Mouse (Mus musculus) right cerebral cortex, postnatal 10 days (tissue): ENCODE results near the gene Mdc1.

Source experiments
- DNase-seq, 2 experiments: peaks; one replicate each; pipeline ENCODE4 v3.0.0; 2021; ENCODE audit warnings: low spot score in 2 of 2

Gene Mdc1

DNA sequence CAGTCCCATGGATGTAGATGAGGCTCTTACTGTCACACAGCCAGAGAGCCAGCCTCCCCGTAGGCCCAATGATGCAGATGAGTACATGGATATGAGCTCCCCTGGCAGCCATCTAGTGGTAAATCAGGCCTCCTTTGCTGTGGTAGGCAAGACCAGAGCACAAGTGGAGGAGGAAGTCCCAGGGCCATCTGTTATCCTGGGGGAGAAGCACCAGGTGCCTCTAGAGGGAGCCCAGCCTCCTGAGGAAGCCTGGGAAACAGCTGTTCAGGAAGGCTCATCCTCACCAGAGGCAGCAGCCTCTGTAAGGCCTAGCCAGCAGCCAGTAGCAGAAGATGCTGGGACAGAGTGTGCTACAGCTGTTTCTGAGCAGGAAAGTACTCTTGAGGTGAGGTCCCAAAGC lies 6.8 kb downstream of the Mdc1 start:
- DNase-seq: no peak

- DNase-seq: no peak
Measured at GRCm38 (mm10) chr17:35850974-35851373, 9.7 kb downstream of the Mdc1 start.

- DNase-seq: no peak
Measured at GRCm38 (mm10) chr17:35859371-35859770, 18.1 kb downstream of the Mdc1 start.

- DNase-seq: no peak
Measured at GRCm38 (mm10) chr17:35859835-35860234, 18.5 kb downstream of the Mdc1 start.

GRCm38 (mm10) chr17:35860831-35861197 lies 19.5 kb downstream of the Mdc1 start:
- no peak for DNase-seq

DNA sequence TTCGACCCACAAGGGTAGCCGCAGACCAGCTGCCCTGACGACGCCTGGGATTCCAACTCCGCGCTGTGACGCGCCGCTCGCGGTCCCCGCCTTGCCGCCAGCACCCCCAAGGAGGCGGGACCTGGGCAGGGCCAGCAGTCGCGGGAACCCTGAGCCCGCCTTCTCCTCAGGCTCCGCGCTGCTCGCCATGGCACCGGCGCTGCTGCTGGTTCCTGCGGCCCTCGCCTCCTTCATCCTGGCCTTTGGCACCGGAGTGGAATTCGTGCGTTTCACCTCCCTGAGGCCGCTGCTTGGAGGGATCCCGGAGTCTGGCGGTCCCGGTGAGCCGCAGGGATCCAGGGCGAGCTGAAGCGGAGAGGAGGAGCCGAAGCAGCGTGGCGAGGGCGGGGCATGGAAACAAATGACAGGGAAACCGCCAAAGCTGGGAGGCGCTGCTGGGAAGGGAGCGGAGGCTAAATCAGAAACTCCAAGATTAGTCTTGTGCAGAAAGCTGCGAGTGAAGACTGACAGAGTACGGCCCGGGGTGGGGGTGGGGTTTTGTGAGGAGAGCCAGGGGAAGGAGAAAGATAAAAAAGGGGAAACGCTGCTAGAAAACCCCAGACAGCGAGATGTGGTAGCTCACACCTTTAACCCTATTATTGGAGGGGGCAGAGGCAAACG lies 20.0 kb downstream of the Mdc1 start, which contains the start of gene Nrm:
Nrm (plus strand) TSS at position 121 of the 660 bp plus-strand sequence.
- DNase-seq: peak; percentile 93

GRCm38 (mm10) chr17:35864832-35865353 lies 23.6 kb downstream of the Mdc1 start:
- DNase-seq: no peak

DNA sequence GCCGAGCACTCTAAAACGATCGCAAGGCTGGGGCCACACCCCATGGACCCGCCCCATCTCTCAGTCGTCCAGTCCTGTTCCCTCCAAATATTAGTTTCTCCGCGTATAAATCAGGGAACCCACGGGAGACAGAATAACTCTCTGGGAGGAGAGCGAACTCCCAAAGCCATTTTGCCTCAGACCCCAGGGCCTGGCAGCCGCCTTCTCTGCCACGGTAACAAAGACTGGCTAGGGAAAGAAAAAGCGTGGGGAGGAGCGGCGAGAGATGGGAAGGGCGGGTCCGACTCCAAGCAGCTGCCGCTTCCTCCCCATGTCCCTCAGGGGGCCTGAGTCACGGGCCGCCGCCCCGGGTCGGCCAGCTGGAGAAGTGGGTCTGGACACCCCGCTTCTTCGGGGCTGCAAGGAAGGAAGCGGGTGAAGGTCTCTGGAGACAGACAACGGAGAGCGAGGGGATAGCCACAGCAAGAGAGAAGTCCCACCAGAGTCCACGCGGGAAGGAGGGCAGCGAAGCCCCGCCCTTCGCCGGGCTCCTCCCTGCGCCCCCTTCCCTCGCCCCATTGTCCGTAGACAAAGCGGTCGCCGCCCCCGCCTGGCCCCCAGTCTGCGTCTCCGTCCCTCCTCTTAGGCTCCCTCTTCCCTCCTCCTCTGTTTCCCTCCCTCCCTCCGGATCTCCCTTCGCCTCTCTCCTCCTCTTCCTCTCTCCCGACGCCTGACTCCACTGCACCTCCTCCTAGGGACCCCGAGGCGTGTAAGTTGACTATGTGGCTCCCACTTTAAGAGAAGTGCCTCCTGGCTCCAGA lies 24.4 kb downstream of the Mdc1 start, which contains the start of gene Ppp1r18:
Ppp1r18 (plus strand) TSS at position 113 of the 800 bp plus-strand sequence.
- DNase-seq: peak; percentile 75 to 81

DNA sequence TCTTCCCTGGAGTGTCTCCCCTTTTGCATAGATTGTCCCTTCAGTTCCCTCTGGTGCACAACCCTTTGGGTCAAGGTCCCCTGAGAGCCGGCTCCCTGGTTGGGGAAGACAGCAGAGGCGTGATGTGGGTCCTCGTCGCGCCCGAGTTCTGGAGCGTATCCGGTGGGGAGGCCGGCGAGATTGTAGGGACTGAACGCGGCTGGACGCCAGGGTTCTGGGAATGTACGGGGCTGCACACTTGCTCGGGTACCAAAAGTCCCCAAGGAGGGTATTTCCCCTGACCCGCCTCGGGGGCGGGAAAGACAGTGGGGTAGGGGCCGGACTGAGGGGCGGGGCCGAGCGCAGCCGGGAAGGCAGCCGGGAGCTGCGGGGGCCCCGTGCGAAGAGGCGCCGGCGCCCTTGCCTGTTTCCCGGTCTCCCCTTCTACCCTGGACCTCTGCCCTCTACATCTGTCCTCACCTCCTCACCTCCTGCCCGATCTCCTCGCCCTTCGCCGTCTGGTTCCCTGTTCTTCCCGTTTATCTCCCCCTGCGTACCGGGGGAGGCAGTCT lies 25.0 kb downstream of the Mdc1 start:
- DNase-seq: peak; percentile 60 to 70

- DNase-seq: peak; percentile 45 to 51
Measured at GRCm38 (mm10) chr17:35866911-35867890, 25.9 kb downstream of the Mdc1 start.

- DNase-seq: peak; percentile 40 to 46
Measured at GRCm38 (mm10) chr17:35868165-35868820, 27.0 kb downstream of the Mdc1 start.

DNA sequence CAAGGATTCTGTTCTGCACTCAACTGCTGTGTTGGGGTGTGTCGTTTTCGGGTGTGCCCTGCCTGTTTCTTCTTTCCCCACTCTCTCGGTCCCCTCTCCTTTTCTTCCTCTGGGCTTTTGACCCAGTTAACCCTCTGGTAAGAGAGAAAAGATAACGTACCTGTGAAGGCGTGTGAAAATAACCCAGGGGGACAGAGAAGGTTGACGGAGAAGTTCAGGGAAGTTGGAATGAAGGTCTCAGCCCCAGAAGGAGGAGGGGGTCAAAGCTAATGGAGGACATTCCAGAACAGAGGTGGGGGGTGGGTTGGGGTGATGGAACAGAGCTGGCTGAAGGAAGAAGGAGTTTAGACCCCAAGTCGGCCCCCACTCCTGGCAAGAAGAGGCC lies 27.6 kb downstream of the Mdc1 start:
- no peak for DNase-seq

- DNase-seq: peak; percentile 64 to 69
Measured at GRCm38 (mm10) chr17:35869346-35870067, 28.2 kb downstream of the Mdc1 start.

DNA sequence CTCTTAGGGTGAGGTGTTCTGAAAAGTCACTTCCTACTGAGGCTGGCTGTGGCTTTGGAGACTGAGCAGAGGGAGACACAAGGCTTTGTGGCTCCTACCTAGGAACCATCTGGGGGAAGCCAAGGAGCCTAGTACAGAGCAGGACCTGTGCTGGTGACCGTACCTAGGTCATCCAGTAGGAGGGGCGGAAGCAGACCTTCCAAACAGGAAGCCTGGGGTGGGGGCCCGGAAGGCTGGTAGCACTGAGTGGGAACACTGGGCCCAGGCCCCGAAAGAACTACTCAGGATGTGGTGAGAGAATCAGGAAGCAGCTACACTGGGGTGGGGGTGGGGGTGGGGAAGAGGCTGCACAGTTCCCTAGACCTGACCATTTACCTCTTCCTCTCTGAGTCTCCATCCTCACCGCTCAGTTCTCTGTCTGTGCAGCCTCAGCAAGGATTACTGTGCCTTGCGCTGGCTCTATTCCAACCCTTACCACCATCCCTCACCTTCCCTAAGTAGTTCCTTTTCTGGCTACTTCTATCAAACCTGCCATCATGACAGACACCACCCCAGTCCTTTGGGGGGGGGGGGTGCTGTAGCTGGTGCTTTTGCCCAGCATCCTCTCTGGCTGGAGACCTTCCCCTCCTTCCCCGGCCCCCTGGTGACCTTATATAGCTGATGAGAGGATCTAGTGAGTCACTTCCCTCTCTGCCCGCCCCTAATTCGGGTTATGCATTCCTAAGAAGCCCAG lies 29.0 kb downstream of the Mdc1 start:
- peak; percentile 70 to 74 for DNase-seq

DNA sequence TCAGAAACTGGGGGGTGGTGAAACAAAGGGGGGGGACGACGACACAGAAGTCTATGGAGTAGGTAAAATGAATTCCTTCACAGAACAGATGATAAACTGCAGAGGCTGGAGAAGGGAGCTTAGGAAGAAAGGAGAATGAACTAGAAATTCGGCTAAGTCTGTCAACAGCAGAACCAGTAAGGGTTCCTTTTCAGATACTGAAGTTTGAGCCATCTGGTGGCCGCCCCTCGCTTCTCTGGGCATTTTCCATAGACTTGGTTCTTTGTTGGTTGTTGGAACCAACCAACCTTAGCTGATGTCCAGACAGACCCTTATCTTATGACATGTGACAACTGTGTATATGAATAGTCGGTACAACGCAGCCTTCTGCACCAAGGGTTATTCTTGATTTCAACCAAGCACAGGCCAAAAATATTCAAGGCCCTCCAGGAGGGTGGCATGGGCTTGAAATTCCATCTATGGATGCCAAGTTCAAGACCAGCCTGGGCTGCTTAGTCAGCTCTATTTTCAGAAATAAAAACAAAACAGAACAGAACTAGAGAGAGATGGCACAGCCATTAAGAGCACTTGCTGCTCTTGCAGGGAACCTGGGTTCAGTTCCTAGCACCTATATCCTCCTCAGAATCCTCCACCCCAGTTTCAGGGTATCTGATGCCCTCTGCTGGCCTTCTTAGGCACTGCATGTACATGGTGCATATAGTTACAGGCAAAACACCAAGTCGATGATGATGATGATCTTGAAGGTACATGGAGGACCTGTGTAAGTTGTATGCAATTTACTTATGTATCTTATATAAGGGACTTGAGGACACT lies 29.8 kb downstream of the Mdc1 start:
- peak in 1 of 2 experiments; percentile 42 for DNase-seq

DNA sequence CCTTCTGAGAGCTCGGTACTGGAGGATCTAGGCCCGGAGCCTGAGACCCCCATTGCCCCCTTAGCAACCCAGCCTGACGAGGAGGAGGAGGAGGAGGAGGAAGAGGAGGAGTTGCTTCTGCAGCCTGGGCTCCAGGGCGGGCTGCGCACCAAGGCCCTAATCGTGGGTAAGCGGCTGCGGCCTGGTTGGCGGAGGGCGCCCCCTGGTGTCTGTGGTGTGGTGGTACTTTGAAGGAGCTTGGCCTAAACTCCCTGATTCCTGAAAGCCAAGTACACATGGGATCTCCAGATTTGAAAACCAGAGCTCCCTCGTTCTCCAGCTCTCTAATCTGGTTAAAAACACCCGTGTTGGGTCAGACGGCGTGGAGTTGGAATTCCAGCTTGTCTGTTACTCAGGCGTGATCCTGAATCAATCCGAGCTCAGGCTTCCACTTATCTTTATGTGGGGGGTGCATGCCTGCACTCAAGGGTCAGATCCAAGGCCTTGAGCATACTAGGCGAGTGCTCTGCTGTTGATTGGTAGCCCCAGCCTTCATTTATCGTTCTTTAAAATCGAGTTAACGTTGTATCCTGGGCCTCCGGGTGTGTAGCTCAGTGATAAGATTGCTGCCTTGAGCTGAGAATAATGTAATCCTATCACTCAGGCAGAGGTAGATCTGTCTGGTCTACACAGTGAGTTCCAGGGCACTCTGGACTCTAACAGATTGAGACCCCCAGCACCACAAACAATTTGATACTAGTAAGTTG lies 32.6 kb downstream of the Mdc1 start:
- DNase-seq: peak; percentile 83 to 91

GRCm38 (mm10) chr17:35874721-35875120 lies 33.4 kb downstream of the Mdc1 start:
- peak; percentile 65 to 67 for DNase-seq
